Mouse (Mus musculus) adrenal gland, postnatal 25 days (tissue): Measurements from ENCODE around the gene Siah1a. TPM values are rescaled to one million over a fixed set of nuclear protein-coding genes. Genes with fewer than 3 reads are reported as not detected.

Experiments used
- DNase-seq: peaks from one replicate; pipeline ENCODE4 v3.0.0; 2021; ENCODE audit warnings: mixed read lengths
- long read RNA-seq: library from polyadenylated mRNA; stranded (forward); transcript quantifications from one replicate; pipeline ENCODE4 v2.0.0, GENCODE M21; 2021
- total RNA-seq: library from RNA; stranded (reverse); gene quantifications from 2 replicates; pipeline ENCODE4 v1.2.3, GENCODE M21; 2021

Gene Siah1a
- total RNA-seq = 19.1 and 20.3 TPM in 2 replicates
- long read RNA-seq, transcript Siah1a-201 (2 exons, 1,968 nt) = major isoform, 51 of 53 reads
- long read RNA-seq, partial matches to known transcripts = 0 of 53 reads
- long read RNA-seq, other reads (novel, unspliced or antisense) = 2 of 53 reads

DNA sequence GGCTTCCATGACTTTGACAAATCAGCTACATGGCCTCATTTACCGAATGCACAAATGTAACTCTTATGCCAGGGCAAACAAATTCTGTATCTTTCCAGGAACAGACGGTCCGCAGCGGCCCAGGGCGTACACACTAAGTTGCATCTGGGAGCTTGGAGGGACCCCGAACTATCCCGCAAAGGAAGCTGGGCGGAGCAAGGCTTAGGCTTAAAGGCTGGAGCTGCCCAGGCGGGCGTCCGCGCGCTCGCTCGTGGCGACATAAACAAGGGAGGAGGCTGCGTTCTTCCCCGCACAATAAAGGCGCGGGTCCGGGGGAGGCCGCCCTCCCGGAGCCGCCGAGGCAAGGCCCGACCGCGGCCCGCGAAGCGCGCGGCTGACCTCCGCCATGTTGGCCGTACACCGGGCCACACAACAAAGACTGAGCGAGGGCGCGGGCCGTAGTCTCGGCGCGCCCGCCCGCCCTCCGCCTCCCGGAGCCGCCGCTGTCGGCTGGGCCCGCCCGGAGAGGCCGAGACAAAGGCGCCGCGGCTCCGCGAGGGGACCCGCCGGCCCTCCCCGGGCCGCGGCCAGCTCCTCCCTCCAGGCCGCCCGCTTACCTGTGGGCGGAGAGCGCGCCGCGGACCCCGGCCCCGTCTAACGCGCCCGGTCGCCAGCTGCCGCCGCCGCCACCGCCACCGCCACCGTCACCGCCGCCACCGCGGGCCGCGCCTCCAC lies at the start of gene Siah1a, which contains the start of gene Gm10638:
Gene Siah1a, minus strand, starts transcription at position 714 of the 714 bp plus-strand sequence.
Gene Gm10638, plus strand, starts transcription at position 479 of the 714 bp plus-strand sequence.
- peak; percentile 69 for DNase-seq

DNA sequence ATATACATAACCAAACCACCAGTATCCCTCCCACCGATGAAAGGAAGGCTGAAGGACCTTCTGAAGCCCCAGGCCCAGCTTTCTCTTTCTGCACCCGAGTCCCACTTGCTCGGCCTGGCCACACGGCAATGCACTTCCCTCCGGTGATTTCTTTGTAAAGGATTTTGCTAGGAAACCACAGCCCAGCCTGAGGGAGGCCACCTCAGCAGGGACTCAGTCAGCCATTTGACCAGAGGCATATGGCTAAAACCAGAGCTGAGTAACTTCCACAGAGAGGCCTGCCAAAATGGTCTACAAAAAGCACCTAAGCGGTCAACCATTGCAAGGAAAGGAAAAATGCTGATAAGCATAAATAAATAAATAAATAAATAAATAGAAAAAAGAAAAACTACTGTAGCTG lies 49.0 kb upstream of the Siah1a start:
- DNase-seq = no peak

GRCm38 (mm10) chr8:86791542-86791941 lies 45.8 kb upstream of the Siah1a start:
- DNase-seq = no peak

GRCm38 (mm10) chr8:86789576-86789975 lies 43.8 kb upstream of the Siah1a start:
- no peak for DNase-seq

DNA sequence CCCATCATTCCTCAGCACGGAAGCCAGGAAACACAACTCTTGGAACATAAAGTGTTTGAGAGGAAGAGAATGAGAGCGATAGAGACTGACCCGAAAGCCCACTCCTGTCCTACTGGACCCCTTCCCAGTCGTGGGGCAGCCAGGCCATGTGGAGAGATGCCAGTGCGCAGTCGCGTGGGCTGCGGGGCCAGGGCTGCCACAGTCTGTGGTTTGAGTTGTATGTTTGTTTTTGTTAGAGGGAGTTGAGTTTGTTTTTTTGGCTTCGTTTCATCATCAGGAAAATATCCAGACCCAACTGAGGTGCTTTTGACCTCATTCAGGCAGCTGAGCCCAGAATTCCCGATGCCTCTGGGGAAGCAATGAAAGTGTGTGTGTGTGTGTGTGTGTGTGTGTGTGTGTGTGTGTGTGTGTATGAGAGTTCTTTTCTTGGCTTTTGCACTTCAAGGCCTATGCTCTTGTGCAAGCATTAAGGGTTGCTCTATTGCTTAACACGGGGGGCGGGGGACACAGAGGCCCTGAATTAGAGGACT lies 42.2 kb upstream of the Siah1a start:
- no peak for DNase-seq

DNA sequence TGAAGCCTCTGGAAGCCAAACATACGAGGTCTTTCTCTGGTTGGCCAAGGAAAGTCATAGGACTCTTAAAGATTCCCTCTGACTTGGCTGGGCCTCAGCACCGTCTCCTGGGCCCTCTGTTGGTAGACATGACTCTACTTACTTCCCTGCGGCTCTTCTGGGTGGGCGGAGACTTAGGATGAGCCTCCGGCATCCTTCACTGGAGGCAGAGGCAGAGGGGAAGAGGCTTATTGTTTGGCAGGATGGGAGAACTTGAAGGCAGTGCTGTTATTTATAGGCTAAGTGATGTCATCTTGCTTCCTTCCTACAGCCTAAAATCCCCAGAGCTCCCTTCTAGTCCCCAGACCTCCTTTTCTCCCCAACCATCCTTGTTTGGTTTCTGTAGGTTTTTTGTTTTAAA lies 40.8 kb upstream of the Siah1a start:
- no peak for DNase-seq

- DNase-seq = no peak
Observed at GRCm38 (mm10) chr8:86781094-86781493, 35.4 kb upstream of the Siah1a start.

- DNase-seq = no peak
Observed at GRCm38 (mm10) chr8:86779207-86779606, 33.5 kb upstream of the Siah1a start.

DNA sequence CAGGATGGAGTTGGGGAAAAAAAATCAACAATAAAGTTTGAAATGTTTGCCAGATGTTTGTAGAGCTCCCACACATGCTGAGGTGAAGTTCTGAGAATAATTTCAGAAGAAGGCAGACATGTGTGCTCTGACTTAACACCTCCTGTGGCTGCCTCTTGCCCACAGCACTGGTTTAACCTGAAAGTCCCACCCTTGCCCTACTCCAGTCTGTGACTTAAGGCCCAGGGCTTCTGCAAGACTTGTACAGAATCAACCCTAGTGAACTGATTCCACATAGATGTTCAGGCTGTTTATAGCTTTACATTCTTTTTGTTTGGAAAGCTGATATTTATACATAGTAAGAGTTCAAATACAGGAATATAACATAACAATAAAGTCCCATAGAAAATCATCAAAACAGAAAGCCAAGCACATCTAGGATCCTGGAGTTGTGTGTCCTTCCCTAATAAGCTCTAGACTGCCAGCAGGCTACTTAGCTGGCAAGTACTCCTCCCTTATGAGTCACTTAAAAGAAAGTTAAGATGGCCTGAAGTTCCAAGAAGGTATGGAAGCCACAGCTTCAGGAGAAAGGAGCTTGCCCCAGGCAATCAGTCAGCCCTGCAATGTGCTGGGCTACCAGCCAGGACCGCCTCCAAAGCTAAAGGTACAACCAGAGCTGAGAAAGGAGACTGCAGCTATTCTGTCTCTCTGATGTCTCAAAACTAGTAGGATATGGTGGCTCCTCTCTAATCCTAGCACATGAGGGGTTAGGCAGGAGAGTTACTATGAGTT lies 24.4 kb upstream of the Siah1a start:
- peak; percentile 17 for DNase-seq

GRCm38 (mm10) chr8:86768499-86768898 lies 22.8 kb upstream of the Siah1a start:
- peak; percentile 70 for DNase-seq

- DNase-seq = no peak
Observed at GRCm38 (mm10) chr8:86766548-86767211, 20.9 kb upstream of the Siah1a start.

DNA sequence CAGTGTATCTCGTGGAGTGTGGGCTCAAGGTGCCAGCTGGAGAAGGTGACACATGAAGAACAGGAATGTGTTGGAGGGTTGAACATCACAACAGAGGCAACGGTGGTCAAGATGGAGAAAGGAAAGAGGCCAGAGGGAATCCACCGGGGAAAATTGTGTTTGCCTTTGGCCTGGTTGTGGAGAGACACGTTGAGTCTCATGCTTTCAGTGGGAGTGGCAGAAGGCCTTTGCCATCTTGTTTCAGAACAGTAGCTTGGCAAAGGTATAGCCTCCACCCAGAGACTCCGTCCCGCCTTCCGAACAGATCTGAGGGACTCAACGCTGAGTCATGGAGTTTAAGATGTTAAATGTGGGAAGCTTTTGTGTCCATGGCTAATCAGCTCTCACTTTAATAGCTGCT lies 19.9 kb upstream of the Siah1a start:
- no peak for DNase-seq

DNA sequence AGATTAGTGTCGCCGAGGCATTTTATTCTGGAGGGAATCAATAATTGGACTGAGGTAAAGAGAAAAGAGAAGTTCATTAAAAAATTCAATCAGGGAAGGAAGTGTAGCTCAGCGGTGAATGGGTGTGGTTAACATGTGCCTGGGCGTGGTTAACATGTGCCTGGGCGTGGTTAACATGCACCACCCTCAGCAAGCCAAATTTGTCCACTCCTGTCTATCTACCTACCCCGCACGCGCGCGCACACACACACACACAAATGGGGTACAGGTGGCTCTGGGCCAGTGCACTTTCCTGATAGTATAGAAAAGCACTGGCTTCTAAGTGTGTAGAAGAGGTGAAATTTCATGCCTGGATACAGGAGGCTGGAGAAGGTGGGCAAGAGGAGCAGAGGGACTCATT lies 19.4 kb upstream of the Siah1a start:
- DNase-seq = no peak

DNA sequence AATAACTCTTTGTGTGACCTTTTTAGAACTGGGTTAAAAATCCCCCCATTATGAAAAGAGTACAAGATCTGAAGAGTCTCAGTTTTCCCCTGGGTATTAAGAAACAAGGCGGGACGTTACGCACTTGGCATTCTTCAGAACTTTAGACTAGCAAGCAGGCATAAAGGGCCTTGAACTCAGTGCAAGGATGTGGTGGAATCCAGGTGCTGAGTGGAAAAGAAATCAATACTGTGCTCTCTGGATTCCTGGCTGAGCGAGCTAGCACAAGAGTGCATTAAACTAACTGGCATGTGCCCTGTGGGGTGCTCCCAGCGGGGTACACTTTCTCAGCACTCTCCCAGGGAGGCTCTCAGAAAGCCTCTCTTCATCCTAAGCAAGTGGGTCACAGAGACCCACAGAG lies 17.1 kb upstream of the Siah1a start:
- no peak for DNase-seq

GRCm38 (mm10) chr8:86760746-86761145 lies 15.0 kb upstream of the Siah1a start:
- DNase-seq = no peak

- DNase-seq = no peak
Observed at GRCm38 (mm10) chr8:86759090-86759491, 13.4 kb upstream of the Siah1a start.

DNA sequence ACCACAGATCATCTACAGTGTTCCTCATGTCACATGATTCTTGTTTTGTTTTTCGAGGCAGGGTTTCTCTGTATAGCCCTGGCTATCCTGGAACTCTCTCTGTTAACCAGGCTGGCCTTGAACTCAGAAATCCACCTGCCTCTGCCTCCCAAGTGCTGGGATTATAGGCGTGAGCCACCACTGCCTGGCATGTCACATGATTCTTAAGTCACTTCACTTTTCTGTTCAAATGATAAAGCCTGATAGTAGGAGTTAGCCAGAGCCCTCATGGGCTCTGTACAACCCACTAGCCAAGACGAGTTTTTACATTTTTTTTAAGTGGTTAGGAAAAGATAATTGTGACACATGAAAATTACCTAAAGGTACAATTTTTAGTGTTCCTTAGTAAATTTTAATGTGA lies 12.9 kb upstream of the Siah1a start:
- no peak for DNase-seq

- peak; percentile 41 for DNase-seq
Observed at GRCm38 (mm10) chr8:86756948-86757733, 11.4 kb upstream of the Siah1a start.

- DNase-seq = no peak
Observed at GRCm38 (mm10) chr8:86749842-86750241, 4.1 kb upstream of the Siah1a start.

DNA sequence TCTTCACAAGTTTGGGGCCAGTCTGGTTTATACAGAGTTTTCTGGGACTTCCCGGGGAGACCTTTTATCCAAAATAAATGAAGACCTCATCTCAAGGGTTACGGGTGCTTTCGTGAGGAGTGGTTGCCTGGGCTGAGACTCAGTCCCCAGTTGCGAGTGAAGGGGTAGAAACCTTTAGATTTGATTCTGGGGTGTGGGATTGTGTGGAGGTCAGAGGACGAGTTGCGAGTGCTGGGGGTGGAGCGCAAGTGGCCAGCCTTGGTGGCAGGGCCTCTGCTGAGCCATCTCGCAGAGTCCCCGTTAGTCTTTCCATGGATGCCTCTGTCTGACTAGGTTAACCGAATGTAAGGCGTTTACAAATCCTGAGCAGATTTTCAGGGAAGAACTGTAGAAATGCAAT lies 777 bp upstream of the Siah1a start:
- peak; percentile 29 for DNase-seq

GRCm38 (mm10) chr8:86745935-86746441 lies 254 bp upstream of the Siah1a start:
- DNase-seq = peak; percentile 97
